Mouse (Mus musculus) layer of hippocampus, postnatal 25 days (tissue): ENCODE measurements at regions not wholly inside any gene's neighbourhood (a gene's known extent, or its start where the extent isn't known, plus 50 kb on each side); places are given as distances from the start of the nearest gene placed in this dataset.

ENCODE experiments used
- DNase-seq, 2 experiments: peaks; one replicate each; pipeline ENCODE4 v3.0.0; 2022; ENCODE audit warnings: mixed read lengths in 2 of 2, low spot score in 1 of 2; ENCODE audit errors: extremely low spot score in 1 of 2

- no peak for DNase-seq
These were observed 54.8 kb upstream of the Sh3bp4 start for GRCm38 (mm10) chr1:89015385-89015784.

DNA sequence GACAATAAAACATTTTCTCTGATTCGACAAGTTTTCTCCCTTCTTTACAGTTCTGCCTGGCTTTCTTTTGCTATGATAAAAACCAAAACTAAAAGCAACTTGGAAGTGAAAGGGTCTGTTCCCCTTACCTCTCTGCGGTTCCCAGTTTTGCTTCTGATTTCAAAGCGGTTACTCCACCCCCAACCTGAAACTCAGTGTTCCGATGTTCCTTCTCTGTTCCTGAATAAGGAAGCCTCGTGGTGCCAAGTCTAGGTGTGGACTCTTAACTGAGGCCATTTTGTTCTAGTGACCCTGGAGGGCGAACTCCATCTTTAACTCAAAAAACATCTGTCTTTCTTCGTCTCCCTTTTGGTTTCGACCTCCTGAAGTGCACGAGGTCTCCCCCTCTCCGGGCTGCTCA, 54.4 kb upstream of the Sh3bp4 start:
- no peak for DNase-seq

GRCm38 (mm10) chr1:89019778-89020373, 50.3 kb upstream of the Sh3bp4 start:
- no peak for DNase-seq
